Mouse (Mus musculus) intestine, embryonic 14.5 days (tissue): ENCODE results near the gene Sirt4. TPM values are rescaled to one million over a fixed set of nuclear protein-coding genes. Genes with fewer than 3 reads are reported as not detected.

Source experiments
- ATAC-seq: fragments of 200-750 bp; cut with Nextera tagmentation; replicated peaks from 2 replicates; pipeline ENCODE4 v1.8.0; 2017; ENCODE audit warnings: low read depth, moderate number of reproducible peaks, moderate TSS enrichment, moderate library complexity; ENCODE audit not compliant: low FRiP score, low TSS enrichment
- DNase-seq: peaks from one replicate; pipeline ENCODE4 v3.0.0-alpha.2; 2018; ENCODE audit warnings: low spot score
- H3K27ac ChIP-seq: fragments of 300-500 bp; sonication (generic); 2 replicates; pipeline ENCODE4 v1.5.1; 2014; ENCODE audit warnings: low read depth, mild to moderate bottlenecking, control low read depth
- H3K27me3 ChIP-seq: fragments of 300-500 bp; sonication (generic); replicated peaks from 2 replicates; pipeline ENCODE4 v1.6.1; 2014; ENCODE audit warnings: low read length, control low read depth; ENCODE audit not compliant: control insufficient read depth, insufficient read depth
- H3K36me3 ChIP-seq: fragments of 300-500 bp; sonication (generic); 2 replicates; pipeline ENCODE4 v1.6.1; 2014; ENCODE audit warnings: low read length, control low read depth; ENCODE audit not compliant: control insufficient read depth, insufficient read depth
- H3K4me1 ChIP-seq: fragments of 300-500 bp; sonication (generic); replicated peaks from 2 replicates; pipeline ENCODE4 v1.6.1; 2014; ENCODE audit warnings: low read length, control low read depth, mixed read lengths; ENCODE audit not compliant: control insufficient read depth, insufficient read depth
- H3K4me2 ChIP-seq: fragments of 300-500 bp; sonication (generic); 2 replicates; pipeline ENCODE4 v1.6.1; 2014; ENCODE audit warnings: low read length
- H3K4me3 ChIP-seq: fragments of 300-500 bp; sonication (generic); 2 replicates; pipeline ENCODE4 v1.5.1; 2014; ENCODE audit warnings: low read depth, low read length, control low read depth, mixed read lengths
- H3K9ac ChIP-seq: fragments of 300-500 bp; sonication (generic); 2 replicates; pipeline ENCODE4 v1.6.1; 2014; ENCODE audit warnings: mild to moderate bottlenecking, low read length
- H3K9me3 ChIP-seq: fragments of 300-500 bp; sonication (generic); 2 replicates; pipeline ENCODE4 v1.6.1; 2016; ENCODE audit warnings: low read length, control low read depth; ENCODE audit not compliant: control insufficient read depth
- WGBS: fragments of 180-500 bp; shearing (Covaris S2); extraction: QIAGEN DNeasy Blood & Tissue Kit; methylation state at CpG from one replicate; pipeline ENCODE4 v1.1.7; 2014; 5-methylcytosine and 5-hydroxymethylcytosine counted together
- polyA plus RNA-seq: library from polyadenylated mRNA; unstranded; fragments of >200 nt; fragmentation: Nextera tagmentation; extraction: Ambion mirVana; gene quantifications from 2 replicates; pipeline ENCODE4 v1.2.1, GENCODE M21; 2014

Sirt4 gene
- polyA plus RNA-seq, 1 experiment from 2014 or later, result 15.2 TPM

- 64% methylated on average over 7 of the region's 7 CpGs for WGBS
- H3K4me1 ChIP-seq, result peaks cover 35% of the 10 kb centered on the region
- H3K9ac ChIP-seq, result no peak overlapping the region
- no peak for DNase-seq
- no peak overlapping the region for H3K4me2 ChIP-seq
- peaks cover 43% of the 10 kb centered on the region for H3K36me3 ChIP-seq
- no peaks in the 10 kb centered on the region for H3K9me3 ChIP-seq
- no peak overlapping the region for H3K4me3 ChIP-seq
- no peaks in the 10 kb centered on the region for H3K27me3 ChIP-seq
- H3K27ac ChIP-seq, result peak overlapping the region; percentile 88; the same call in 1 of the 2 replicates
- no peak for ATAC-seq
Observed at GRCm38 (mm10) chr5:115437242-115437944, 47.1 kb downstream of the Sirt4 start.

- ATAC-seq (peak; percentile 77), DNase-seq (peak; percentile 68)
- WGBS, result 1% methylated on average over 43 of the region's 43 CpGs
- Histone ChIP-seq H3K9ac (peak overlapping the region; percentile 56), H3K4me3 (peak overlapping the region; percentile 38), H3K4me1 (peaks cover 40% of the 10 kb centered on the region), H3K27ac (peak overlapping the region; percentile 88), H3K4me2 (peak overlapping the region; percentile 68), H3K27me3 (no peaks in the 10 kb centered on the region), H3K36me3 (peaks cover 35% of the 10 kb centered on the region), H3K9me3 (no peaks in the 10 kb centered on the region)
Observed at GRCm38 (mm10) chr5:115436421-115437124, 48.0 kb downstream of the Sirt4 start.

- Histone ChIP-seq H3K27ac (peak overlapping the region; percentile 88), H3K4me3 (peak overlapping the region; percentile 38), H3K9ac (peak overlapping the region; percentile 56), H3K9me3 (no peaks in the 10 kb centered on the region), H3K27me3 (no peaks in the 10 kb centered on the region), H3K36me3 (peaks cover 35% of the 10 kb centered on the region), H3K4me1 (peaks cover 46% of the 10 kb centered on the region), H3K4me2 (peak overlapping the region; percentile 68)
- 23% methylated on average over 8 of the region's 8 CpGs for WGBS
- DNase-seq (peak; percentile 80), ATAC-seq (no peak)
Observed at GRCm38 (mm10) chr5:115435755-115436379, 48.7 kb downstream of the Sirt4 start.

- Histone ChIP-seq H3K36me3 (peaks cover 34% of the 10 kb centered on the region), H3K27ac (peak overlapping the region; percentile 88; the same call in 1 of the 2 replicates), H3K9me3 (no peaks in the 10 kb centered on the region), H3K4me2 (no peak overlapping the region), H3K4me1 (peaks cover 48% of the 10 kb centered on the region), H3K9ac (no peak overlapping the region), H3K27me3 (no peaks in the 10 kb centered on the region), H3K4me3 (no peak overlapping the region)
- 57% methylated on average over 15 of the region's 15 CpGs for WGBS
- DNase-seq (no peak), ATAC-seq (no peak)
Observed at GRCm38 (mm10) chr5:115434853-115435754, 49.4 kb downstream of the Sirt4 start.

GRCm38 (mm10) chr5:115434280-115434852, 50.2 kb downstream of the Sirt4 start:
- Histone ChIP-seq H3K4me2 (no peak overlapping the region), H3K36me3 (peaks cover 31% of the 10 kb centered on the region), H3K27me3 (no peaks in the 10 kb centered on the region), H3K9ac (no peak overlapping the region), H3K27ac (no peak overlapping the region), H3K4me3 (no peak overlapping the region), H3K4me1 (peaks cover 48% of the 10 kb centered on the region), H3K9me3 (no peaks in the 10 kb centered on the region)
- WGBS, result 61% methylated on average over 11 of the region's 11 CpGs
- DNase-seq (no peak), ATAC-seq (no peak)

- no peak for ATAC-seq
- Histone ChIP-seq H3K9ac (no peak overlapping the region), H3K9me3 (no peaks in the 10 kb centered on the region), H3K36me3 (peaks cover 20% of the 10 kb centered on the region), H3K27ac (no peak overlapping the region), H3K4me2 (no peak overlapping the region), H3K4me1 (peaks cover 48% of the 10 kb centered on the region), H3K4me3 (no peak overlapping the region), H3K27me3 (peaks cover 4% of the 10 kb centered on the region)
- DNase-seq, result no peak
- WGBS, result 81% methylated on average over 8 of the region's 8 CpGs
Observed at GRCm38 (mm10) chr5:115433191-115433590, 51.3 kb downstream of the Sirt4 start.

GRCm38 (mm10) chr5:115432395-115432794, 52.1 kb downstream of the Sirt4 start:
- Histone ChIP-seq H3K9me3 (no peaks in the 10 kb centered on the region), H3K27ac (no peak overlapping the region), H3K4me3 (no peak overlapping the region), H3K27me3 (peaks cover 5% of the 10 kb centered on the region), H3K9ac (no peak overlapping the region), H3K36me3 (peaks cover 19% of the 10 kb centered on the region), H3K4me2 (peak overlapping the region; percentile 69), H3K4me1 (peaks cover 48% of the 10 kb centered on the region)
- 74% methylated on average over 11 of the region's 11 CpGs for WGBS
- DNase-seq, result no peak
- no peak for ATAC-seq

GRCm38 (mm10) chr5:115431898-115432259, 52.6 kb downstream of the Sirt4 start:
- peaks cover 46% of the 10 kb centered on the region for H3K4me1 ChIP-seq
- no peak for ATAC-seq
- 0 out of 2 replicates have a peak overlapping the region, but pooled peaks have one; percentile 6 for H3K27ac ChIP-seq
- peak overlapping the region; percentile 83; the same call in 1 of the 2 replicates for H3K4me3 ChIP-seq
- peak overlapping the region; percentile 11; the same call in 1 of the 2 replicates for H3K9ac ChIP-seq
- H3K4me2 ChIP-seq, result peak overlapping the region; percentile 69
- WGBS, result 32% methylated on average over 7 of the region's 7 CpGs
- peaks cover 19% of the 10 kb centered on the region for H3K36me3 ChIP-seq
- no peak for DNase-seq
- H3K9me3 ChIP-seq, result no peaks in the 10 kb centered on the region
- peaks cover 10% of the 10 kb centered on the region for H3K27me3 ChIP-seq
